Mouse (Mus musculus): Measurements from ENCODE around the gene Hoxb9. TPM values are rescaled to one million over a fixed set of nuclear protein-coding genes. Genes with fewer than 3 reads are reported as not detected.

The Hoxb9 gene
- polyA plus RNA-seq, 1 experiment from 2014 or later: 15.7 TPM

GRCm38 (mm10) chr11:96313806-96314428 lies 42.7 kb downstream of the Hoxb9 start:
- WGBS: 8% methylated on average over 12 of the region's 12 CpGs
- H3K4me2 ChIP-seq: peak overlapping the region; percentile 59
- peaks cover 73% of the 10 kb centered on the region for H3K27me3 ChIP-seq
- ATAC-seq (ENCODE audit: low FRiP score, low read depth): no peak
- peak overlapping the region; percentile 47 for H3K4me3 ChIP-seq
- peak overlapping the region; percentile 47 for H3K9ac ChIP-seq
- peaks cover 12% of the 10 kb centered on the region for H3K4me1 ChIP-seq (replicated peaks)
- no peaks in the 10 kb centered on the region for H3K36me3 ChIP-seq
- no peaks in the 10 kb centered on the region for H3K9me3 ChIP-seq
- peak overlapping the region; percentile 96 for H3K27ac ChIP-seq (replicated peaks)

GRCm38 (mm10) chr11:96314671-96315343 lies 43.5 kb downstream of the Hoxb9 start:
- Histone ChIP-seq H3K36me3 (no peaks in the 10 kb centered on the region), H3K9me3 (no peaks in the 10 kb centered on the region), H3K9ac (peak overlapping the region; percentile 47), H3K27ac (replicated peaks) (peak overlapping the region; percentile 96), H3K4me1 (replicated peaks) (peaks cover 12% of the 10 kb centered on the region), H3K4me2 (peak overlapping the region; percentile 59), H3K27me3 (peaks cover 71% of the 10 kb centered on the region), H3K4me3 (peak overlapping the region; percentile 47)
- 2% methylated on average over 34 of the region's 34 CpGs for WGBS
- no peak for ATAC-seq (ENCODE audit: low FRiP score, low read depth)

- H3K9me3 ChIP-seq: no peaks in the 10 kb centered on the region
- H3K36me3 ChIP-seq: no peaks in the 10 kb centered on the region
- H3K4me2 ChIP-seq: peak overlapping the region; percentile 59
- no peak for ATAC-seq (ENCODE audit: low FRiP score, low read depth)
- peak overlapping the region; percentile 47 for H3K4me3 ChIP-seq
- H3K4me1 ChIP-seq (replicated peaks): peaks cover 12% of the 10 kb centered on the region
- H3K27me3 ChIP-seq: peaks cover 70% of the 10 kb centered on the region
- 5% methylated on average over 5 of the region's 5 CpGs for WGBS
- peak overlapping the region; percentile 96 for H3K27ac ChIP-seq (replicated peaks)
- H3K9ac ChIP-seq: peak overlapping the region; percentile 47
These were observed 44.1 kb downstream of the Hoxb9 start for GRCm38 (mm10) chr11:96315344-96315681.

GRCm38 (mm10) chr11:96316696-96317607 lies 45.7 kb downstream of the Hoxb9 start:
- Histone ChIP-seq H3K9me3 (no peaks in the 10 kb centered on the region), H3K27ac (replicated peaks) (peak overlapping the region; percentile 96), H3K4me3 (peak overlapping the region; percentile 47), H3K4me1 (replicated peaks) (peaks cover 3% of the 10 kb centered on the region), H3K9ac (peak overlapping the region; percentile 47), H3K27me3 (peaks cover 59% of the 10 kb centered on the region), H3K4me2 (peak overlapping the region; percentile 59), H3K36me3 (no peaks in the 10 kb centered on the region)
- ATAC-seq (ENCODE audit: low FRiP score, low read depth): no peak
- WGBS: 5% methylated on average over 18 of the region's 18 CpGs

- Histone ChIP-seq H3K9ac (peak within 1 kb of the TSS; percentile 65), H3K4me3 (peak within 1 kb of the TSS; percentile 47), H3K4me1 (replicated peaks) (no peaks in the 10 kb centered on the region; the same call in 1 of the 2 replicates), H3K27ac (replicated peaks) (peak within 1 kb of the TSS; percentile 96), H3K4me2 (peak within 1 kb of the TSS; percentile 59), H3K9me3 (no peaks in the 10 kb centered on the region), H3K36me3 (no peaks in the 10 kb centered on the region), H3K27me3 (peaks cover 59% of the 10 kb centered on the region)
- 3% methylated on average over 28 of the region's 28 CpGs for WGBS
- peak; percentile 42 for ATAC-seq (ENCODE audit: low FRiP score, low read depth)
These were observed 46.5 kb downstream of the Hoxb9 start, which contains the start of gene Hoxb4 for GRCm38 (mm10) chr11:96317608-96318367. Gene Hoxb4, plus strand, starts transcription at chr11:96318267.

GRCm38 (mm10) chr11:96318368-96319070 lies 47.3 kb downstream of the Hoxb9 start:
- Histone ChIP-seq H3K9me3 (no peaks in the 10 kb centered on the region), H3K27ac (replicated peaks) (peak overlapping the region; percentile 96), H3K4me2 (peak overlapping the region; percentile 59), H3K36me3 (no peaks in the 10 kb centered on the region), H3K27me3 (peaks cover 56% of the 10 kb centered on the region), H3K9ac (peak overlapping the region; percentile 65), H3K4me3 (peak overlapping the region; percentile 47), H3K4me1 (replicated peaks) (no peaks in the 10 kb centered on the region; the same call in 1 of the 2 replicates)
- peak; percentile 71 for ATAC-seq (ENCODE audit: low FRiP score, low read depth)
- WGBS: under 1% methylated on average over 28 of the region's 45 CpGs

- Histone ChIP-seq H3K27me3 (peaks cover 56% of the 10 kb centered on the region), H3K9me3 (no peaks in the 10 kb centered on the region), H3K4me1 (replicated peaks) (no peaks in the 10 kb centered on the region; the same call in 1 of the 2 replicates), H3K4me3 (peak overlapping the region; percentile 47), H3K4me2 (peak overlapping the region; percentile 59), H3K9ac (peak overlapping the region; percentile 65), H3K27ac (replicated peaks) (peak overlapping the region; percentile 96), H3K36me3 (no peaks in the 10 kb centered on the region)
- WGBS: 0% methylated on average over 32 of the region's 34 CpGs
- peak; percentile 49 for ATAC-seq (ENCODE audit: low FRiP score, low read depth)
These were observed 48.0 kb downstream of the Hoxb9 start for GRCm38 (mm10) chr11:96319071-96319902.

GRCm38 (mm10) chr11:96319910-96320309 lies 48.7 kb downstream of the Hoxb9 start:
- ATAC-seq (ENCODE audit: low FRiP score, low read depth): no peak
- Histone ChIP-seq H3K27me3 (peaks cover 56% of the 10 kb centered on the region), H3K9ac (peak overlapping the region; percentile 65), H3K36me3 (no peaks in the 10 kb centered on the region), H3K27ac (replicated peaks) (peak overlapping the region; percentile 96), H3K4me1 (replicated peaks) (no peaks in the 10 kb centered on the region; the same call in 1 of the 2 replicates), H3K4me3 (peak overlapping the region; percentile 47), H3K9me3 (no peaks in the 10 kb centered on the region), H3K4me2 (peak overlapping the region; percentile 59)
- WGBS: under 1% methylated on average over 29 of the region's 29 CpGs

GRCm38 (mm10) chr11:96320688-96321087 lies 49.4 kb downstream of the Hoxb9 start:
- H3K36me3 ChIP-seq: no peaks in the 10 kb centered on the region
- peak overlapping the region; percentile 65 for H3K9ac ChIP-seq
- ATAC-seq (ENCODE audit: low FRiP score, low read depth): no peak
- H3K4me3 ChIP-seq: peak overlapping the region; percentile 47
- peaks cover 50% of the 10 kb centered on the region for H3K27me3 ChIP-seq
- H3K9me3 ChIP-seq: no peaks in the 10 kb centered on the region
- H3K27ac ChIP-seq (replicated peaks): peak overlapping the region; percentile 96
- peak overlapping the region; percentile 59 for H3K4me2 ChIP-seq
- 2% methylated on average over 17 of the region's 17 CpGs for WGBS
- no peaks in the 10 kb centered on the region; the same call in 1 of the 2 replicates for H3K4me1 ChIP-seq (replicated peaks)

GRCm38 (mm10) chr11:96321846-96322245 lies 50.6 kb downstream of the Hoxb9 start:
- Histone ChIP-seq H3K4me2 (peak overlapping the region; percentile 59), H3K4me1 (replicated peaks) (no peaks in the 10 kb centered on the region; the same call in 1 of the 2 replicates), H3K27ac (replicated peaks) (peak overlapping the region; percentile 96), H3K9ac (peak overlapping the region; percentile 65), H3K36me3 (no peaks in the 10 kb centered on the region), H3K27me3 (peaks cover 46% of the 10 kb centered on the region), H3K4me3 (peak overlapping the region; percentile 43), H3K9me3 (no peaks in the 10 kb centered on the region)
- 5% methylated on average over 5 of the region's 5 CpGs for WGBS
- ATAC-seq (ENCODE audit: low FRiP score, low read depth): no peak
